8 mouse cellular contexts compared by ENCODE assay signal in genomic region chr6:83690277-83690676, GRCm38 (mm10). TPM values are rescaled to one million over a fixed set of nuclear protein-coding genes. Genes with fewer than 3 reads are reported as not detected.
DNase-seq lines count a peak whose midpoint lies in the region; ATAC-seq lines count a peak whose summit lies in the region.

No protein-coding gene starts in this region.

- H3K9me3 ChIP-seq in forebrain, embryonic 14.5 days (replicated peaks; ENCODE audit: control insufficient read depth, low read length) = no peaks in the 10 kb centered on the region
- no peaks in the 10 kb centered on the region for H3K9me3 ChIP-seq in forebrain, embryonic 15.5 days
- H3K9me3 ChIP-seq in neural tube, embryonic 15.5 days (replicated peaks) = no peaks in the 10 kb centered on the region
- no peaks in the 10 kb centered on the region for H3K9me3 ChIP-seq in neural tube, embryonic 11.5 days (ENCODE audit: control insufficient read depth, low read length)

- DNase-seq in forebrain, embryonic 14.5 days (ENCODE audit: low spot score) = peak; percentile 64
- DNase-seq in neural tube, embryonic 10.5 days (ENCODE audit: extremely low spot score, low spot score) = peak; percentile 47
- DNase-seq in c-Kit-positive CD71-negative TER-119-negative erythroid progenitor cells, embryonic 14.5 days (ENCODE audit: low read depth) = peak; percentile 61
- peak; percentile 56 for DNase-seq in kidney, postnatal 14 days
- DNase-seq in neural tube, embryonic 11.5 days (ENCODE audit: low spot score) = peak; percentile 50
- DNase-seq in left cerebral cortex, adult 11 months (ENCODE audit: low spot score) = no peak

- no peaks in the 10 kb centered on the region for H3K4me1 ChIP-seq in forebrain, embryonic 14.5 days (ENCODE audit: control insufficient read depth, insufficient read depth, low read length)
- H3K4me1 ChIP-seq in forebrain, embryonic 15.5 days = no peaks in the 10 kb centered on the region
- peaks cover 8% of the 10 kb centered on the region for H3K4me1 ChIP-seq in neural tube, embryonic 15.5 days
- H3K4me1 ChIP-seq in neural tube, embryonic 11.5 days (ENCODE audit: control insufficient read depth, insufficient read depth, low read length) = no peaks in the 10 kb centered on the region

- no peak overlapping the region for H3K27ac ChIP-seq in forebrain, embryonic 14.5 days (ENCODE audit: low read depth, low read length)
- no peak overlapping the region for H3K27ac ChIP-seq in forebrain, embryonic 15.5 days (replicated peaks)
- no peak overlapping the region for H3K27ac ChIP-seq in neural tube, embryonic 15.5 days (replicated peaks)
- no peak overlapping the region for H3K27ac ChIP-seq in neural tube, embryonic 11.5 days (ENCODE audit: low read depth, low read length)

- H3K4me3 ChIP-seq in forebrain, embryonic 14.5 days (ENCODE audit: low read depth, low read length) = no peak overlapping the region
- no peak overlapping the region for H3K4me3 ChIP-seq in forebrain, embryonic 15.5 days
- no peak overlapping the region for H3K4me3 ChIP-seq in neural tube, embryonic 15.5 days (replicated peaks)
- no peak overlapping the region for H3K4me3 ChIP-seq in neural tube, embryonic 11.5 days (ENCODE audit: low read depth, low read length)

- no peak for ATAC-seq in forebrain, embryonic 14.5 days
- no peak for ATAC-seq in forebrain, embryonic 15.5 days (replicated peaks)
- ATAC-seq in neural tube, embryonic 15.5 days (ENCODE audit: low FRiP score) = no peak
- ATAC-seq in neural tube, embryonic 11.5 days (ENCODE audit: insufficient read depth, low FRiP score, low TSS enrichment) = no peak

- H3K9ac ChIP-seq in forebrain, embryonic 14.5 days (ENCODE audit: low read length) = no peak overlapping the region
- H3K9ac ChIP-seq in forebrain, embryonic 15.5 days (replicated peaks) = no peak overlapping the region
- no peak overlapping the region for H3K9ac ChIP-seq in neural tube, embryonic 15.5 days (replicated peaks)
- H3K9ac ChIP-seq in neural tube, embryonic 11.5 days (ENCODE audit: low read length) = no peak overlapping the region

- 26% methylated on average over 4 of the region's 5 CpGs for WGBS in forebrain, embryonic 14.5 days
- WGBS in forebrain, embryonic 15.5 days = 25% methylated on average over 4 of the region's 5 CpGs
- WGBS in neural tube, embryonic 15.5 days = 20% methylated on average over 4 of the region's 5 CpGs
- WGBS in neural tube, embryonic 11.5 days = 18% methylated on average over 4 of the region's 5 CpGs

- H3K27me3 ChIP-seq in forebrain, embryonic 14.5 days (replicated peaks; ENCODE audit: control insufficient read depth, insufficient read depth, low read length) = peaks cover 67% of the 10 kb centered on the region
- peaks cover 52% of the 10 kb centered on the region for H3K27me3 ChIP-seq in forebrain, embryonic 15.5 days
- peaks cover 84% of the 10 kb centered on the region for H3K27me3 ChIP-seq in neural tube, embryonic 15.5 days (replicated peaks)
- H3K27me3 ChIP-seq in neural tube, embryonic 11.5 days (ENCODE audit: control insufficient read depth, insufficient read depth, low read length) = peaks cover 46% of the 10 kb centered on the region

- H3K36me3 ChIP-seq in forebrain, embryonic 14.5 days (ENCODE audit: control insufficient read depth, insufficient read depth, low read length) = no peaks in the 10 kb centered on the region
- no peaks in the 10 kb centered on the region for H3K36me3 ChIP-seq in forebrain, embryonic 15.5 days
- no peaks in the 10 kb centered on the region for H3K36me3 ChIP-seq in neural tube, embryonic 15.5 days
- no peaks in the 10 kb centered on the region for H3K36me3 ChIP-seq in neural tube, embryonic 11.5 days (ENCODE audit: control insufficient read depth, insufficient read depth, low read length)

- no peak overlapping the region for H3K4me2 ChIP-seq in forebrain, embryonic 14.5 days (ENCODE audit: low read length)
- H3K4me2 ChIP-seq in forebrain, embryonic 15.5 days (replicated peaks) = no peak overlapping the region
- no peak overlapping the region for H3K4me2 ChIP-seq in neural tube, embryonic 15.5 days
- no peak overlapping the region for H3K4me2 ChIP-seq in neural tube, embryonic 11.5 days (ENCODE audit: low read depth)

RNA-seq across cellular contexts. Expression of gene Cd207, which starts 12.6 kb away (rescaled TPM):
- not detected in 2 replicates for polyA plus RNA-seq in forebrain, embryonic 14.5 days (2014; fragmentation: Nextera tagmentation; extraction: Ambion mirVana)
- polyA plus RNA-seq in forebrain, embryonic 15.5 days (2015; fragmentation: Nextera tagmentation; extraction: Ambion mirVana) = not detected in 2 replicates
- not detected in 2 replicates for polyA plus RNA-seq in neural tube, embryonic 15.5 days (2015; fragmentation: Nextera tagmentation; extraction: Ambion mirVana)
- not detected in 2 replicates for polyA plus RNA-seq in neural tube, embryonic 11.5 days (2014; fragmentation: Nextera tagmentation; extraction: Ambion mirVana)

RNA-seq across cellular contexts. Expression of gene Vax2, which starts 20.8 kb away (rescaled TPM):
- polyA plus RNA-seq in forebrain, embryonic 14.5 days (2014; fragmentation: Nextera tagmentation; extraction: Ambion mirVana) = not detected in 2 replicates
- polyA plus RNA-seq in forebrain, embryonic 15.5 days (2015; fragmentation: Nextera tagmentation; extraction: Ambion mirVana) = 0.14 and 0.15 TPM in 2 replicates
- not detected in 2 replicates for polyA plus RNA-seq in neural tube, embryonic 15.5 days (2015; fragmentation: Nextera tagmentation; extraction: Ambion mirVana)
- polyA plus RNA-seq in neural tube, embryonic 11.5 days (2014; fragmentation: Nextera tagmentation; extraction: Ambion mirVana) = not detected in 2 replicates

RNA-seq across cellular contexts. Expression of gene Clec4f, which starts 34.3 kb away (rescaled TPM):
- polyA plus RNA-seq in forebrain, embryonic 14.5 days (2014; fragmentation: Nextera tagmentation; extraction: Ambion mirVana) = not detected in 2 replicates
- polyA plus RNA-seq in forebrain, embryonic 15.5 days (2015; fragmentation: Nextera tagmentation; extraction: Ambion mirVana) = not detected in 2 replicates
- not detected in 2 replicates for polyA plus RNA-seq in neural tube, embryonic 15.5 days (2015; fragmentation: Nextera tagmentation; extraction: Ambion mirVana)
- polyA plus RNA-seq in neural tube, embryonic 11.5 days (2014; fragmentation: Nextera tagmentation; extraction: Ambion mirVana) = not detected in 2 replicates

RNA-seq across cellular contexts. Expression of gene Atp6v1b1, which starts 52.5 kb away (rescaled TPM):
- polyA plus RNA-seq in forebrain, embryonic 14.5 days (2014; fragmentation: Nextera tagmentation; extraction: Ambion mirVana) = not detected in 2 replicates
- 0.43 and 0.53 TPM in 2 replicates for polyA plus RNA-seq in forebrain, embryonic 15.5 days (2015; fragmentation: Nextera tagmentation; extraction: Ambion mirVana)
- not detected in 2 replicates for polyA plus RNA-seq in neural tube, embryonic 15.5 days (2015; fragmentation: Nextera tagmentation; extraction: Ambion mirVana)
- polyA plus RNA-seq in neural tube, embryonic 11.5 days (2014; fragmentation: Nextera tagmentation; extraction: Ambion mirVana) = not detected in 2 replicates
